Mouse (Mus musculus) mesoderm, embryonic 11.5 days (tissue): ENCODE results near the gene Fancm.
"Not testable (repeated sequence)": the region's sequence is repeated elsewhere in the genome, so short reads cannot be mapped to it uniquely, and the experiment has no call there.

ENCODE experiments used
- DNase-seq: peaks from one replicate; pipeline ENCODE4 v3.0.0-alpha.2; 2012; ENCODE audit warnings: low read depth, low spot score

Fancm gene

DNA sequence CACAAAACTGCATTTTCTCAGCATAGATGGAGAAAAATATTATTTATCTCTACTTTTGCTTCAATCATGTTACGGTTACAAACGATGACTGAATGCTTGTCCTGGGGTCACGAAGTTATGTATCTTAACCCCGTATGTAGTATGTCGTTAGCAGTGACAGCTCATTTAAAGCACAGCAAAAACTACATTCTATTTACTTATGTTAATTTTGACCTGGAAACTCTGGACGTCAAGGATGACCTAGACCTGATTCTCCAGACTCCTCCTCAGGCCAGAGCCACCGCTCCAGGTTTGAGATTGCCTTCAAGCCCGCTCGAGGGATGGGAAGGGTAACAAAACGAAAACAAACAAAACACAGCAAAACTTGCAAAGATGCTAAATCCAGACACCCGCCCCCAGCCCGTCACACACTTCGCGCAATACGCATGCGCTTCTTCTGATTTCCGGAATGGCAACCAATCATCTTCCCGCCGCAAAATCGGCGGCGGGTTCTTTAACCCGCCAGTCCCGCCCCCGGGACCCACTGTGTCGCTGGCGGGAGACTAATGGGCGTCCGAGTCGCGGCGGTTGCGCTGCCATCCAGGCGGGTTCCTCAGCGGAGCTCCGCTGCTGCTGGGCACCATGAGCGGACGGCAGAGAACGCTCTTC, at the start of gene Fancm:
TSS of gene Fancm (plus strand) at position 519 of the 648 bp plus-strand sequence.
- peak; percentile 93 for DNase-seq

GRCm38 (mm10) chr12:65035839-65036189, 39.6 kb upstream of the Fancm start:
- DNase-seq, result no peak

GRCm38 (mm10) chr12:65036190-65036870, 39.1 kb upstream of the Fancm start, which contains the start of gene Prpf39:
Gene Prpf39 (plus strand): TSS chr12:65036333.
- peak; percentile 92 for DNase-seq

DNA sequence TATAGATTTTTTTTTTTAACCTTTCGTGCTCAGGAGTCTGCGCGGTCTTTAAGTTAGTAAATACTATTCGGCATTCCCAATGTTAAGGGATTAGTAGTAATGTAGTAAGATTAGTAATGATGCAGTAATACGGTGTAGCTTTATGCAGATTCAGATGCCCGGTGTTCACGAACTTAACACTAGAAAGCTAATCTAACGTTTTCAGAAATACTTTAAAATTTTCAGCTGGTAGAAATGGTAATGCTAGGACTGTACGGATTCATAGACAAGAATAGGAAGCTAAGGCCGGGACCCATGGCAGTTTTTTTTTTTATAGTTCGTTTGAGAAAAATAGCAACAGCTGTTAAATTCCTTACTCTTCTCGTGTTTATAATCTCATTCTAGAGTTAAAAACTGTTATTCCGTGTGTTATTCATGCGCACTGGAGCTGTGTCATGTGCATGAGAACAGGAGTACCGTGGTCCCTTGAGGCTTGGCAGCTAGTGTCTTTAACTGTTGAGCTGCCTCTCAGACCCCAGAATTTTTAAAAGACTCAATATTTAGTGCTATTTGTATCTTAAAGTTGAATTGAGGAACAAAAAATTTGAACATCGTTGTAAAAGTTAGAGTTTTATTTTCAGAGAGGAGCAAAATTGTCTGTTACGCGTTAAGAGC, 38.4 kb upstream of the Fancm start:
- peak; percentile 11 for DNase-seq

GRCm38 (mm10) chr12:65037546-65037937, 37.9 kb upstream of the Fancm start:
- peak; percentile 4 for DNase-seq

GRCm38 (mm10) chr12:65048799-65049198, 26.6 kb upstream of the Fancm start:
- no peak for DNase-seq

DNA sequence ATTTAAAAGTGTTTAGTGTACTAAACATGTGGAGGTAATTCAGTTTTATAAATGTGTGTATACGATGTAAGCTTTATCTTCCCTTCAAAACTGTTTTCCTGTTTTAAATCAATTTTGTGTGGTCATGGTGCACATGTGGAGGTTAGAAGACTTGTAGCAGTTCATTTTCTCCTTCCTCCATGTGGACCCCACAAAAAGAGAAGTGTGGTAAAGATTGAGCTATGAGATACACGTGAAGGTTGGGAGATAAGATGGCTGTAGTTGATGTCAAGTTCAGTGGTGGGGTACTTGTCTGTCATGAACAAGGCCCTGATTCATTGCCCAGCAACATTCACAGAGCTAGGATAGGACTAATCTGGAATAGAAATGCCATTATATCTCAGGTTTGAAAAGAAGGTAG, 17.2 kb upstream of the Fancm start:
- DNase-seq, result no peak

- no peak for DNase-seq
Measured at GRCm38 (mm10) chr12:65061082-65061481, 14.3 kb upstream of the Fancm start.

- no peak for DNase-seq
Measured at GRCm38 (mm10) chr12:65065241-65065640, 10.2 kb upstream of the Fancm start.

DNA sequence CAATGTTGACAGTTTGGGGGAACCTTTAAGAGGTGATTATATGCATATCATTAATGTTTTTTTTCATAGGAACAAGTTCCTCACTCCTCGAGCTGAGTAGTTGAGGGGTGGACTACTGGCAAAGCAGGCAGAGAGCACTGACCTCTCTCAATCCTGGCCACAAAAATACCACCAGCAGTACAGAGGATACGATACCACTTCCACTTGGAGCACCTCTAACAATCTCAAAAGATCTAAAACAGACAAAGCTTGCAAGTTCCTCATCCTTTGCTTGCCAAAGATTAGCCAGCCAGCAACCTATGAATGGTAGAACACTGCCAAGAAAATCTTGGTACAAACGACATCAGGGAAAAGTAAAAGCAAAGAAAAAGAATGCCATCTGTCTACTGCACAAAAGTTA, 9.2 kb upstream of the Fancm start:
- DNase-seq, result no peak

GRCm38 (mm10) chr12:65068409-65068808, 7.0 kb upstream of the Fancm start:
- no peak for DNase-seq

- DNase-seq, result no peak
Measured at GRCm38 (mm10) chr12:65072911-65073610, 2.3 kb upstream of the Fancm start.

GRCm38 (mm10) chr12:65073611-65074178, 1.7 kb upstream of the Fancm start, which contains the start of gene Fkbp3:
Gene Fkbp3 (minus strand): TSS chr12:65074007.
- peak; percentile 98 for DNase-seq

GRCm38 (mm10) chr12:65074651-65075050, 752 bp upstream of the Fancm start:
- no peak for DNase-seq

DNA sequence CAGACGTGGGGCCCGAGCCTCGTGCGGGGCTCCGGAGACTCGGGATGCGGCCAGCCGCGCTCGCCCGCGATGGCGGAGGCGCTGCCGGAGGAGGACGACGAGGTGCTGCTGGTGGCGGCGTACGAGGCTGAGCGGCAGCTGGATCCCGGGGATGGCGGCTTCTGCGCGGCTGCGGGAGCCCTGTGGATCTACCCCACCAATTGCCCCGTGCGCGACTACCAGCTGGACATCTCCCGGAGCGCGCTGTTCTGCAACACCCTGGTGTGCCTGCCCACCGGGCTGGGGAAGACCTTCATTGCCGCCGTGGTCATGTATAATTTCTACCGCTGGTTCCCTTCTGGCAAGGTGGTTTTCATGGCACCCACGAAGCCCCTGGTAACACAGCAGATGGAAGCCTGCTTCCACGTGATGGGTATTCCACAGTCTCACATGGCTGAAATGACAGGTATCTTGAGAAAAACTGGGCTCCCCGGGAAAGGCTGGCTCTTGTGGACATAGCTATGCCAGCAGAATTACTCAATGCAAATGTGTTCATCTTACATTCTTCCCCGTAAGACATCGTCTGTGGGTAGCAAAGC, 419 bp downstream of the Fancm start:
- DNase-seq, result peak; percentile 23

- DNase-seq, result no peak
Measured at GRCm38 (mm10) chr12:65076906-65077305, 1.5 kb downstream of the Fancm start.

DNA sequence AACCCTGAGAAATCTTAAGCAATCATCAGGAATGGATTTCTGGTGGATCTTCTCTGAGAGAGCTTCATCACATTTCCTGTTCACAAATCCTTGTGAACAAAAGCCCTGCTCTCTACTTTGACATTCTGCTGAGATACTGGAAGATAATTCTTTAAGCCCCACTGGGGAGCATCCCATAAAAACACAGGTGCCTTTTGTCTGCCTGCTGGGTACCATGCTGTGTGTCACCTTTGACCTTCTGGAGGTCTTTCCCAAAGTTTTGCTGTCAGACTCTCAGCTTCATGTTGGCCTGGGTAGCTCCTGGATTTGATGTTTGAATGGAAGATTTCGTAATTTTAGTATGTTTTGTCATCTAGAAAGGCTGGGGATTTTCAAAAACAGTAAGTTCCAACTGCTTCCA, 33.3 kb downstream of the Fancm start:
- DNase-seq, result no peak

GRCm38 (mm10) chr12:65111503-65111902, 36.1 kb downstream of the Fancm start:
- DNase-seq, result no peak

DNA sequence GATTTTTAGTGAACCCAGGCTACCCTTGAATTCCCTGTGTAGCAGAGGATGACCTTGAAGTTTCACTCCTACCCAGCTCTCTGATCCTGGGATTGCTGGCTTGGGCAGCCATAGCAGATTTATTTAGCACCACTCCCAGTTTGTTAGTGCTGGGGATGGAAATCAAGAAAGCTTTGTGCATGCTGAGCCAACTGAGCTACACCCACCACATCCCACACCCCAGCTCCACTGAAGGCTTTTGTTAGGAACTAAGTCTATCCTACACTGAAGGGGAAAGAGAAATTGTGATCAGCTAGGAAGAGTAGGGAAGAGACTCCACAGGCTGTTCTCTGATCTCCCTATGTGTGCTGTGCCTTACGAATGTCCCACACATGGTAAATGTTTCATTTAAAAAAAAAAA, 37.4 kb downstream of the Fancm start:
- no peak for DNase-seq

DNA sequence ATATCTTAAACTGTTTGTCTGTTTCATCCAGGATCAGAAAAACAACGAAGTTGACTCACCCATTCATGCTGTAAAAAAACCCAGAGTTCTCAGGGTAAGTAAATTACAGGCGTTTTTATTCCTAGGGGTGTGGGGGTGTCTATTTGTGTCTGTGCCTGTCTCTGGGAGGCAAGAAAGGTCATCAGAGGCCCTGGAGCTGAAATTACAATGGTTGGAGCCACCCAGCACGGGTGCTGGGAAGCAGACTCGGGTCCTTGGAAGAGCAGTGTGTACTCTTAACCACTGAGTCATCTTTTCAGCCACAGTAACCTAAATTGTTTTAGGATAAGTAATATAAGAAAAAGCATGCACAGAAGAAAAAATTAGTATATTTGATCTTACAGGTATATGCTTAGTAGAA, 38.5 kb downstream of the Fancm start:
- no peak for DNase-seq

DNA sequence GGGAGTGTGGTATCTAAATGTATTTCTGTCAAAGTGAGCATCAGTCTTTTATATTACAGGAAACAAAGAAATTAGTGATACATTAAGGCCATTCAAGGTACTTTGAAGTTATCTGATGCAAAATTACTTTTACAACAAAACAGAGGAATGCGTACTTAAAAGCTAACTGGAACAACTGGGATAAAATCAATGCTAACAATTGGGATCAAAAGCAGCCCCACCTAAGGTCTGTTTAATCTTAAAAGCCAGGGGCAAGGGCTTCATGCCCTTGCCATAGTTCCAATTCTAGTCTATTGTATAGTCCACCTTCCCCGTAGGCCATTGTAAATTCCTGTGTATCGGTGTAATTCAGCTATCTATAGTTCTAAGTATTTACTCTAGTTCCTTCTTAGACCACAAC, 39.6 kb downstream of the Fancm start:
- not testable (repeated sequence) for DNase-seq
